In genomic region chr10:80016511-80016910, GRCm38 (mm10) we compare ENCODE assay signal across 9 mouse cellular contexts. TPM values are rescaled to one million over a fixed set of nuclear protein-coding genes. Genes with fewer than 3 reads are reported as not detected.
DNase-seq lines count a peak whose midpoint lies in the region; ATAC-seq lines count a peak whose summit lies in the region.
"Had no signal": no experiment of that assay in that cellular context is flagged by ENCODE, and none has a peak within 500 bp of the region (broad histone marks: within the 10 kb centered on the region; RNA-seq: fewer than 3 reads in every experiment).

Gene Arhgap45 (plus strand): TSS chr10:80016653.

- H3K9ac ChIP-seq in liver, embryonic 13.5 days: peak within 1 kb of the TSS; percentile 72
- H3K9ac ChIP-seq: neural tube, embryonic 12.5 days had no signal

- H3K9me3 ChIP-seq in liver, embryonic 13.5 days (replicated peaks): no peaks in the 10 kb centered on the region

- peaks cover 19% of the 10 kb centered on the region for H3K27me3 ChIP-seq in liver, embryonic 13.5 days

- peak within 1 kb of the TSS; percentile 84 for H3K27ac ChIP-seq in liver, embryonic 13.5 days
- H3K27ac ChIP-seq: neural tube, embryonic 12.5 days had no signal

- H3K4me2 ChIP-seq in liver, embryonic 13.5 days: peak within 1 kb of the TSS; percentile 78
- H3K4me2 ChIP-seq: neural tube, embryonic 12.5 days had no signal

- 21% methylated on average over 11 of the region's 11 CpGs for WGBS in liver, embryonic 13.5 days (ENCODE audit: insufficient replicate concordance)

- peak within 1 kb of the TSS; percentile 59 for H3K4me3 ChIP-seq in liver, embryonic 13.5 days (replicated peaks)
- H3K4me3 ChIP-seq: neural tube, embryonic 12.5 days had no signal

- peak; percentile 74 for ATAC-seq in liver, embryonic 13.5 days (ENCODE audit: low read depth)

- no peak for DNase-seq in adrenal gland, postnatal 10 days
- DNase-seq in adrenal gland, postnatal 25 days: no peak
- DNase-seq in c-Kit-positive CD71-positive TER-119-positive erythroid progenitor cells, embryonic 14.5 days (ENCODE audit: low spot score): peak; percentile 73
- peak; percentile 70 for DNase-seq in liver, embryonic 13.5 days
- peak; percentile 70 for DNase-seq in spleen, adult 12 weeks (ENCODE audit: low spot score)
- no peak for DNase-seq in urinary bladder, adult 18-20 months (ENCODE audit: low spot score in 2 of 2)
- DNase-seq in yolk sac, embryonic 10.5 days (ENCODE audit: low spot score): no peak
- DNase-seq in embryo, embryonic 9.5 days (ENCODE audit: extremely low spot score): no peak

- peaks cover 60% of the 10 kb centered on the region for H3K36me3 ChIP-seq in liver, embryonic 13.5 days

- peaks cover 72% of the 10 kb centered on the region for H3K4me1 ChIP-seq in liver, embryonic 13.5 days (replicated peaks)

RNA-seq across cellular contexts. Expression of gene Arhgap45, which starts in this region (rescaled TPM):
- total RNA-seq in adrenal gland, postnatal 10 days (2021): 10 to 100 TPM; 11.9 to 12.7 TPM
- total RNA-seq in adrenal gland, postnatal 25 days (2021): 3.7 and 4.3 TPM in 2 replicates
- 14.3 and 14.9 TPM in 2 replicates for polyA plus RNA-seq in liver, embryonic 13.5 days (2015; fragmentation: Nextera tagmentation; extraction: Ambion mirVana)

Comparison
In these comparisons a context has a peak if more than half of its experiments do, and no peak if none do; other contexts are left out.
1. DNase-seq: peak in c-Kit-positive CD71-positive TER-119-positive erythroid progenitor cells, embryonic 14.5 days (single experiment), liver, embryonic 13.5 days (single experiment) and spleen, adult 12 weeks (single experiment); none in adrenal gland, postnatal 10 days (single experiment), adrenal gland, postnatal 25 days (single experiment), urinary bladder, adult 18-20 months (0 of 2), yolk sac, embryonic 10.5 days (single experiment) and embryo, embryonic 9.5 days (single experiment).